ENCODE assay signal across 23 mouse cellular contexts in genomic region chr1:81818884-81819283, GRCm38 (mm10).
A peak's percentile ranks its signal among the peaks of the same experiment; 100 is the strongest.
DNase-seq lines count a peak whose midpoint lies in the region; ATAC-seq and TF ChIP-seq lines count a peak whose summit lies in the region.
"Had no signal": no experiment of that assay in that cellular context is flagged by ENCODE, and none has a peak within 500 bp of the region (broad histone marks: within the 10 kb centered on the region; RNA-seq: fewer than 3 reads in every experiment).

No protein-coding gene starts in this region.

- intact Hi-C loops in left cerebral cortex, postnatal 36 days (cut with DNase I), result no loop called here

- no peak for DNase-seq in Patski (ENCODE audit: low read depth, low spot score)
- DNase-seq in fibroblast of lung, adult 2 months (ENCODE audit: low read depth), result peak; percentile 36
- DNase-seq in right cerebral cortex, postnatal 36 days (ENCODE audit: low spot score in 2 of 2), result no peak
- no peak for DNase-seq in hindbrain, embryonic 10.5 days (ENCODE audit: low spot score)
- DNase-seq in kidney, adult 2 months, result no peak
- no peak for DNase-seq in left cerebral cortex, postnatal 36 days (ENCODE audit: low spot score in 2 of 2)
- DNase-seq: adrenal gland, adult 2 months; adrenal gland, postnatal 10 days; adrenal gland, postnatal 25 days; B cell, adult 2 months; cerebellum, adult 11 months; cerebellum, adult 18-20 months; cerebellum, adult 8-10 months; cerebellum, adult 9-11 months; cerebellum, postnatal 14 days; cerebellum, postnatal 36 days had no signal

- in situ Hi-C loops in Patski (cut with MboI; ENCODE audit: low pct_unique_long_range_greater_than_20kb), result no loop called here

- no peaks in the 10 kb centered on the region for H3K4me1 ChIP-seq in hindbrain, embryonic 10.5 days (replicated peaks)
- no peaks in the 10 kb centered on the region for H3K4me1 ChIP-seq in kidney, adult 2 months (ENCODE audit: control insufficient read depth, insufficient read depth, low read length)
- H3K4me1 ChIP-seq: embryonic facial prominence, embryonic 13.5 days; embryonic facial prominence, embryonic 15.5 days; forebrain, embryonic 10.5 days; forebrain, embryonic 12.5 days had no signal

- H3K9me3 ChIP-seq in hindbrain, embryonic 10.5 days, result no peaks in the 10 kb centered on the region
- H3K9me3 ChIP-seq: embryonic facial prominence, embryonic 13.5 days; embryonic facial prominence, embryonic 15.5 days; forebrain, embryonic 12.5 days had no signal

- no peak overlapping the region for H3ac ChIP-seq in C2C12 (ENCODE audit: control insufficient read depth, insufficient read length, low read depth)

- H3K79me3 ChIP-seq in C2C12 (ENCODE audit: low read depth), result no peaks in the 10 kb centered on the region

- H3K27me3 ChIP-seq in C2C12 (ENCODE audit: control insufficient read depth, insufficient read depth, insufficient read length), result no peaks in the 10 kb centered on the region
- H3K27me3 ChIP-seq in Patski, result no peaks in the 10 kb centered on the region
- no peaks in the 10 kb centered on the region for H3K27me3 ChIP-seq in hindbrain, embryonic 10.5 days (ENCODE audit: insufficient read depth, poor library complexity, severe bottlenecking)
- no peaks in the 10 kb centered on the region for H3K27me3 ChIP-seq in kidney, adult 2 months (replicated peaks; ENCODE audit: control insufficient read depth, insufficient read depth, low read length)
- H3K27me3 ChIP-seq: embryonic facial prominence, embryonic 13.5 days; embryonic facial prominence, embryonic 15.5 days; forebrain, embryonic 12.5 days had no signal

- CTCF ChIA-PET in Patski (lab: Charles Lee), result interaction anchor here (0.7 to 2.2 kb wide), 2 partner anchors 11 to 153 kb away, joined by 3 to 10 read pairs; no protein-coding TSS in a partner anchor

- POLR2A ChIA-PET in Patski (lab: Charles Lee), result no interaction called here

- no peaks in the 10 kb centered on the region for H3K36me3 ChIP-seq in C2C12 (ENCODE audit: control insufficient read depth, insufficient read depth)
- no peaks in the 10 kb centered on the region for H3K36me3 ChIP-seq in hindbrain, embryonic 10.5 days
- H3K36me3 ChIP-seq in kidney, adult 2 months (ENCODE audit: control insufficient read depth, insufficient read depth, low read length), result no peaks in the 10 kb centered on the region
- H3K36me3 ChIP-seq: embryonic facial prominence, embryonic 13.5 days; embryonic facial prominence, embryonic 15.5 days; forebrain, embryonic 10.5 days; forebrain, embryonic 12.5 days had no signal

- no peak overlapping the region for H3K4me3 ChIP-seq in C2C12 (ENCODE audit: insufficient read depth, poor library complexity, severe bottlenecking)
- H3K4me3 ChIP-seq in hindbrain, embryonic 10.5 days, result no peak overlapping the region
- H3K4me3 ChIP-seq in kidney, adult 2 months (ENCODE audit: insufficient read depth, low read depth, low read length), result no peak overlapping the region
- H3K4me3 ChIP-seq: embryonic facial prominence, embryonic 13.5 days; embryonic facial prominence, embryonic 15.5 days; forebrain, embryonic 10.5 days; forebrain, embryonic 12.5 days had no signal

- no peaks in the 10 kb centered on the region for H3K79me2 ChIP-seq in C2C12 (ENCODE audit: control insufficient read depth, insufficient read depth)

- no peak for TF ChIP-seq CTCF in C2C12 (IDR thresholded peaks at IDR 0.05; ENCODE audit: control insufficient read depth, insufficient read depth, insufficient read length)
- TF ChIP-seq CTCF in Patski (IDR thresholded peaks at IDR 0.05), result no peak
- no peak for TF ChIP-seq CTCF in kidney, adult 2 months (conservative IDR thresholded peaks at IDR 0.05; ENCODE audit: insufficient read depth, insufficient read length, low read depth, low read length)

- TF ChIP-seq POLR2A in kidney, adult 2 months (IDR thresholded peaks at IDR 0.05; ENCODE audit: low read depth, low read length), result no peak

- no peak overlapping the region for H3K27ac ChIP-seq in hindbrain, embryonic 10.5 days
- H3K27ac ChIP-seq in kidney, adult 2 months (ENCODE audit: insufficient read depth, low read depth, low read length), result no peak overlapping the region
- H3K27ac ChIP-seq: embryonic facial prominence, embryonic 13.5 days; embryonic facial prominence, embryonic 15.5 days; forebrain, embryonic 10.5 days; forebrain, embryonic 12.5 days had no signal

- ATAC-seq in Patski, result peak; percentile 67
- ATAC-seq: forebrain, embryonic 14.5 days; forebrain, embryonic 16.5 days had no signal

TF ChIP-seq in C2C12, 6 proteins besides CTCF, POLR2A, EP300 and RAD21:
- TF ChIP-seq CEBPB (IDR thresholded peaks at IDR 0.05; ENCODE audit: low read depth) (peak; percentile 81), MAX (IDR thresholded peaks at IDR 0.05) (no peak)
